Mouse (Mus musculus) myocyte (in vitro differentiated cells): ENCODE data around the gene 6030445D17Rik. TPM values are rescaled to one million over a fixed set of nuclear protein-coding genes. Genes with fewer than 3 reads are reported as not detected.

Experiments
- H3K27me3 ChIP-seq: one replicate; pipeline ENCODE4 v1.6.1; 2011; ENCODE audit not compliant: control insufficient read depth, insufficient read depth, insufficient read length
- H3K36me3 ChIP-seq: one replicate; pipeline ENCODE4 v1.6.1; 2011; ENCODE audit not compliant: control insufficient read depth, insufficient read depth
- H3K4me2 ChIP-seq: one replicate; pipeline ENCODE4 v1.6.1; 2011; ENCODE audit warnings: low read depth, control low read depth
- H3K4me3 ChIP-seq: one replicate; pipeline ENCODE4 v1.5.1; 2011; ENCODE audit warnings: mild to moderate bottlenecking, control low read depth, moderate library complexity
- H3K79me2 ChIP-seq: one replicate; pipeline ENCODE4 v1.6.1; 2011; ENCODE audit not compliant: control insufficient read depth, insufficient read depth
- H3ac ChIP-seq: one replicate; pipeline ENCODE4 v1.6.1; 2011; ENCODE audit not compliant: control insufficient read depth, insufficient read length
- CEBPB ChIP-seq: IDR thresholded peaks from 2 replicates; pipeline ENCODE4 v1.6.1; 2011; ENCODE audit warnings: mild to moderate bottlenecking, moderate library complexity; ENCODE audit not compliant: poor library complexity, insufficient read depth, severe bottlenecking
- E2F4 ChIP-seq: IDR thresholded peaks from one replicate; pipeline ENCODE4 v1.6.1; 2011; ENCODE audit warnings: mild to moderate bottlenecking, control low read depth, moderate library complexity; ENCODE audit not compliant: insufficient read depth
- MAX ChIP-seq: IDR thresholded peaks from one replicate; pipeline ENCODE4 v1.6.1; 2011; ENCODE audit warnings: low read depth, mild to moderate bottlenecking, control low read depth
- MYOD1 ChIP-seq, 3 experiments: IDR thresholded peaks; one replicate each; pipeline ENCODE4 v1.6.1; 2011; ENCODE audit warnings: control low read depth in 2 of 3, low read depth in 2 of 3, mild to moderate bottlenecking in 2 of 3, moderate library complexity in 1 of 3; ENCODE audit not compliant: insufficient read length in 2 of 3, control insufficient read depth in 1 of 3
- MYOG ChIP-seq, 3 experiments: IDR thresholded peaks; one replicate each; pipeline ENCODE4 v1.6.1; 2011; ENCODE audit warnings: control low read depth in 2 of 3, low read depth in 2 of 3, mild to moderate bottlenecking in 2 of 3; ENCODE audit not compliant: insufficient read length in 2 of 3, control insufficient read depth in 1 of 3, insufficient read depth in 1 of 3
- POLR2A ChIP-seq: IDR thresholded peaks from one replicate; pipeline ENCODE4 v1.6.1; 2011; ENCODE audit warnings: low read depth, mild to moderate bottlenecking, control low read depth, moderate library complexity; ENCODE audit not compliant: insufficient read length
- POLR2AphosphoS2 ChIP-seq: IDR thresholded peaks from one replicate; pipeline ENCODE4 v1.6.1; 2011; ENCODE audit warnings: low read depth, control low read depth; ENCODE audit not compliant: insufficient read length
- REST ChIP-seq: IDR thresholded peaks from one replicate; pipeline ENCODE4 v1.6.1; 2011; ENCODE audit warnings: mild to moderate bottlenecking, control low read depth, moderate library complexity; ENCODE audit not compliant: insufficient read depth, insufficient read length
- SRF ChIP-seq: IDR thresholded peaks from one replicate; pipeline ENCODE4 v1.6.1; 2011; ENCODE audit warnings: low read depth; ENCODE audit not compliant: control insufficient read depth, insufficient read length
- TCF12 ChIP-seq: IDR thresholded peaks from one replicate; pipeline ENCODE4 v1.6.1; 2011; ENCODE audit warnings: mild to moderate bottlenecking, control low read depth; ENCODE audit not compliant: poor library complexity, insufficient read depth, severe bottlenecking
- TCF3 ChIP-seq: IDR thresholded peaks from one replicate; pipeline ENCODE4 v1.6.1; 2011; ENCODE audit warnings: low read depth, control low read depth; ENCODE audit not compliant: insufficient read length
- USF1 ChIP-seq: IDR thresholded peaks from one replicate; pipeline ENCODE4 v1.6.1; 2011; ENCODE audit warnings: low read depth, mild to moderate bottlenecking, control low read depth, moderate library complexity
- polyA plus RNA-seq: library from polyadenylated mRNA; unstranded; fragments of >200 nt; fragmentation: generic; extraction: Trizol; gene quantifications from one replicate; pipeline ENCODE4 v1.2.1, GENCODE M21; 2012; ENCODE audit warnings: missing spikeins

6030445D17Rik gene
- polyA plus RNA-seq, 1 experiment = 0.46 TPM

- no peak for TF ChIP-seq MAX
- TF ChIP-seq TCF12 = no peak
- TF ChIP-seq TCF3 = no peak
- no peak for TF ChIP-seq REST
- no peak for TF ChIP-seq POLR2A
- no peak for TF ChIP-seq MYOD1 (IDR thresholded peaks at IDR 0.05; ENCODE audit: control insufficient read depth in 1 of 3, insufficient read length in 2 of 3, low read depth in 2 of 3)
- TF ChIP-seq SRF = no peak
- no peaks in the 10 kb centered on the region for H3K79me2 ChIP-seq
- no peak overlapping the region for H3K4me3 ChIP-seq
- H3K36me3 ChIP-seq = no peaks in the 10 kb centered on the region
- H3K27me3 ChIP-seq = no peaks in the 10 kb centered on the region
- H3K4me2 ChIP-seq = no peak overlapping the region
- no peak overlapping the region for H3ac ChIP-seq
These were observed 3.8 kb upstream of the 6030445D17Rik start for GRCm38 (mm10) chr4:136458276-136458675.

- H3K36me3 ChIP-seq = no peaks in the 10 kb centered on the region
- H3K4me2 ChIP-seq = no peak overlapping the region
- no peak overlapping the region for H3K4me3 ChIP-seq
- no peak for TF ChIP-seq MYOD1 (IDR thresholded peaks at IDR 0.05; ENCODE audit: control insufficient read depth in 1 of 3, insufficient read length in 2 of 3, low read depth in 2 of 3)
- no peak for TF ChIP-seq REST
- no peaks in the 10 kb centered on the region for H3K27me3 ChIP-seq
- H3K79me2 ChIP-seq = no peaks in the 10 kb centered on the region
- H3ac ChIP-seq = no peak overlapping the region
These were observed 2.8 kb upstream of the 6030445D17Rik start for GRCm38 (mm10) chr4:136459210-136459609.

GRCm38 (mm10) chr4:136461206-136461605, 844 bp upstream of the 6030445D17Rik start:
- Histone ChIP-seq H3K4me3 (peak overlapping the region; percentile 35), H3K79me2 (no peaks in the 10 kb centered on the region), H3K36me3 (no peaks in the 10 kb centered on the region), H3K27me3 (no peaks in the 10 kb centered on the region), H3K4me2 (no peak overlapping the region), H3ac (no peak overlapping the region)
- TF ChIP-seq CEBPB = no peak
- TF ChIP-seq SRF = no peak
- TF ChIP-seq MAX = no peak
- TF ChIP-seq E2F4 = no peak

- TF ChIP-seq USF1 = no peak
- peak overlapping the region; percentile 35 for H3K4me3 ChIP-seq
- H3K27me3 ChIP-seq = no peaks in the 10 kb centered on the region
- H3K4me2 ChIP-seq = peak overlapping the region; percentile 73
- H3K36me3 ChIP-seq = no peaks in the 10 kb centered on the region
- peak overlapping the region; percentile 14 for H3ac ChIP-seq
- H3K79me2 ChIP-seq = no peaks in the 10 kb centered on the region
These were observed 327 bp upstream of the 6030445D17Rik start for GRCm38 (mm10) chr4:136461761-136462085.

- H3K36me3 ChIP-seq = no peaks in the 10 kb centered on the region
- peak overlapping the region; percentile 73 for H3K4me2 ChIP-seq
- H3ac ChIP-seq = peak overlapping the region; percentile 14
- no peak for TF ChIP-seq MYOG (IDR thresholded peaks at IDR 0.05; ENCODE audit: control insufficient read depth in 1 of 3, insufficient read depth in 1 of 3, insufficient read length in 2 of 3, low read depth in 2 of 3)
- no peak for TF ChIP-seq E2F4
- no peak for TF ChIP-seq POLR2A
- TF ChIP-seq USF1 = no peak
- TF ChIP-seq SRF = no peak
- no peak for TF ChIP-seq MAX
- TF ChIP-seq POLR2AphosphoS2 = no peak
- TF ChIP-seq CEBPB = no peak
- no peak for TF ChIP-seq MYOD1 (IDR thresholded peaks at IDR 0.05; ENCODE audit: control insufficient read depth in 1 of 3, insufficient read length in 2 of 3, low read depth in 2 of 3)
- no peak for TF ChIP-seq TCF3
- no peak for TF ChIP-seq REST
- no peak for TF ChIP-seq TCF12
- H3K27me3 ChIP-seq = no peaks in the 10 kb centered on the region
- no peaks in the 10 kb centered on the region for H3K79me2 ChIP-seq
- peak overlapping the region; percentile 35 for H3K4me3 ChIP-seq
These were observed 759 bp downstream of the 6030445D17Rik start for GRCm38 (mm10) chr4:136462839-136463178.

- TF ChIP-seq TCF12 (no peak), MYOD1 (IDR thresholded peaks at IDR 0.05; ENCODE audit: control insufficient read depth in 1 of 3, insufficient read length in 2 of 3, low read depth in 2 of 3) (no peak), USF1 (no peak), TCF3 (no peak), MAX (no peak), CEBPB (no peak), E2F4 (no peak), MYOG (IDR thresholded peaks at IDR 0.05; ENCODE audit: control insufficient read depth in 1 of 3, insufficient read depth in 1 of 3, insufficient read length in 2 of 3, low read depth in 2 of 3) (no peak), POLR2A (no peak), SRF (no peak), REST (no peak), POLR2AphosphoS2 (no peak)
- Histone ChIP-seq H3K27me3 (no peaks in the 10 kb centered on the region), H3ac (no peak overlapping the region)
These were observed 1.4 kb downstream of the 6030445D17Rik start for GRCm38 (mm10) chr4:136463436-136463835.

More at GRCm38 (mm10) chr4:136463436-136463835, 1.4 kb downstream of the 6030445D17Rik start:
- no peak overlapping the region for H3K4me2 ChIP-seq
- peak overlapping the region; percentile 35 for H3K4me3 ChIP-seq
- H3K79me2 ChIP-seq = no peaks in the 10 kb centered on the region
- no peaks in the 10 kb centered on the region for H3K36me3 ChIP-seq
